Mouse (Mus musculus) lung, embryonic 15.5 days (tissue): Measurements from ENCODE around the gene Haus8. TPM values are rescaled to one million over a fixed set of nuclear protein-coding genes. Genes with fewer than 3 reads are reported as not detected.
"Not testable (repeated sequence)": the region's sequence is repeated elsewhere in the genome, so short reads cannot be mapped to it uniquely, and the experiment has no call there.

ENCODE experiments used
- ATAC-seq: fragments of 200-750 bp; cut with Nextera tagmentation; 2 replicates; pipeline ENCODE4 v1.8.0; 2017; ENCODE audit warnings: moderate number of reproducible peaks, borderline replicate concordance; ENCODE audit not compliant: low FRiP score, low TSS enrichment; ENCODE audit errors: extremely low read depth
- H3K27ac ChIP-seq: fragments of 300-500 bp; sonication (generic); 2 replicates; pipeline ENCODE4 v1.5.1; 2015; ENCODE audit warnings: moderate library complexity, mild to moderate bottlenecking, inconsistent platforms
- H3K27me3 ChIP-seq: fragments of 300-500 bp; sonication (generic); 2 replicates; pipeline ENCODE4 v1.6.1; 2015; ENCODE audit warnings: inconsistent platforms
- H3K36me3 ChIP-seq: fragments of 300-500 bp; sonication (generic); 2 replicates; pipeline ENCODE4 v1.6.1; 2015; ENCODE audit warnings: inconsistent platforms
- H3K4me1 ChIP-seq: fragments of 300-500 bp; sonication (generic); 2 replicates; pipeline ENCODE4 v1.6.1; 2015; ENCODE audit warnings: inconsistent platforms
- H3K4me2 ChIP-seq: fragments of 300-500 bp; sonication (generic); 2 replicates; pipeline ENCODE4 v1.6.1; 2015; ENCODE audit warnings: inconsistent platforms, mild to moderate bottlenecking, moderate library complexity
- H3K4me3 ChIP-seq: fragments of 300-500 bp; sonication (generic); 2 replicates; pipeline ENCODE4 v1.5.1; 2015; ENCODE audit warnings: mild to moderate bottlenecking, inconsistent platforms
- H3K9ac ChIP-seq: fragments of 300-500 bp; sonication (generic); 2 replicates; pipeline ENCODE4 v1.6.1; 2015; ENCODE audit warnings: inconsistent platforms
- H3K9me3 ChIP-seq: fragments of 300-500 bp; sonication (generic); 2 replicates; pipeline ENCODE4 v1.6.1; 2016; ENCODE audit warnings: inconsistent platforms
- WGBS: fragments of 180-500 bp; shearing (Covaris S2); methylation state at CpG from one replicate; pipeline ENCODE4 v1.1.7; 2015; 5-methylcytosine and 5-hydroxymethylcytosine counted together
- polyA plus RNA-seq: library from polyadenylated mRNA; unstranded; fragments of >200 nt; fragmentation: Nextera tagmentation; extraction: Ambion mirVana; gene quantifications from 2 replicates; pipeline ENCODE4 v1.2.1, GENCODE M21; 2015

Haus8 gene
- polyA plus RNA-seq, 1 experiment from 2014 or later, result 68.7 TPM

DNA sequence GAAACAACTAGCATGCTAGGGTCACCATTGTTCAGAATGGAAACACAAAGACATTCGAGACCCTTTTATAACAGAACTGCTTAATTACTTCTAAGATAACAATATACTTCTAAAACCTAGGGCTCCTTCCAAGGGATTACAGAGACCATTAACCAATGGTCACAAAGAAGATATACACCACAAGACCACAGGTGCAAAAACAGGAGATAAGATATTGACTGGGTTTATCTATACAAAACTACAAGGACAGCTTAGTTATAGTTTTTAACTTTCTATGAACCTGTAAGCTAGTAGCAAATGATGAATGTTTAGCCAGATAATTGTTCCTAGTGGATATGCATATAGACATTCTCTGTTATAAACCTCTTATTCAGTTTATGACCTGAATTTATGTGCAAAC is 30.1 kb upstream of the Haus8 start:
- WGBS, result 100% methylated on average over 1 of the region's 1 CpGs
- Histone ChIP-seq H3K27ac (no peak overlapping the region), H3K9me3 (no peaks in the 10 kb centered on the region), H3K9ac (no peak overlapping the region), H3K27me3 (no peaks in the 10 kb centered on the region), H3K36me3 (peaks cover 10% of the 10 kb centered on the region; the same call in 1 of the 2 replicates), H3K4me3 (no peak overlapping the region), H3K4me2 (no peak overlapping the region), H3K4me1 (no peaks in the 10 kb centered on the region)
- no peak for ATAC-seq

- H3K4me3 ChIP-seq, result no peak overlapping the region
- no peak overlapping the region for H3K27ac ChIP-seq
- H3K36me3 ChIP-seq, result peaks cover 20% of the 10 kb centered on the region; the same call in 1 of the 2 replicates
- H3K27me3 ChIP-seq, result no peaks in the 10 kb centered on the region
- H3K9ac ChIP-seq, result no peak overlapping the region
- H3K4me1 ChIP-seq, result no peaks in the 10 kb centered on the region
- H3K9me3 ChIP-seq, result no peaks in the 10 kb centered on the region
- ATAC-seq, result no peak
- 95% methylated on average over 3 of the region's 3 CpGs for WGBS
- no peak overlapping the region for H3K4me2 ChIP-seq
Observed at GRCm38 (mm10) chr8:71299716-71300115, 27.0 kb upstream of the Haus8 start.

GRCm38 (mm10) chr8:71297439-71297838 is 24.7 kb upstream of the Haus8 start:
- 82% methylated on average over 1 of the region's 1 CpGs for WGBS
- no peak for ATAC-seq

DNA sequence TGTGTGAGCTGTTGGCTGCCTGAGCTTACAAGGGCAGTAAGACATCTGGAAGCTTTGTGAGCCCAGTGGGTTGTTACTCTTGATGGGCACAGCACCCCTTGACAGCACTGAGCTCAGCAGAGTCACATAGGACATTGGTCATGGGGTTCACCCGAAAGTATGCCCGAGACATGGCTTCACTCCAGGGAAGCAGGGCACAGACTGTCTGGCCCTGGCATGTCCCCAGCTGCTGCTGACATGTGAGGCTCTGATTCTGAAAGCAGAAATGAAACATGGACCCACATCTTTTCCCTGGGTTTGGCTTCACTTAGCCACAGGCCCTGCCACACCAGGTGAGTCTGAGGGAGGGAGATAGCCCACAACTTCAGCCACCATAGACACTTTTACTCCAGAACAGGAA is 24.1 kb upstream of the Haus8 start:
- no peak overlapping the region for H3K9ac ChIP-seq
- WGBS, result 88% methylated on average over 2 of the region's 2 CpGs

More at GRCm38 (mm10) chr8:71297439-71297838, 24.7 kb upstream of the Haus8 start:
- no peak overlapping the region for H3K9ac ChIP-seq
- no peak overlapping the region for H3K27ac ChIP-seq
- H3K4me3 ChIP-seq, result no peak overlapping the region
- H3K4me1 ChIP-seq, result no peaks in the 10 kb centered on the region
- no peak overlapping the region for H3K4me2 ChIP-seq
- H3K27me3 ChIP-seq, result no peaks in the 10 kb centered on the region
- H3K9me3 ChIP-seq, result no peaks in the 10 kb centered on the region
- H3K36me3 ChIP-seq, result peaks cover 10% of the 10 kb centered on the region; the same call in 1 of the 2 replicates

GRCm38 (mm10) chr8:71296188-71296621 is 23.5 kb upstream of the Haus8 start:
- Histone ChIP-seq H3K9me3 (no peaks in the 10 kb centered on the region), H3K27me3 (no peaks in the 10 kb centered on the region), H3K4me3 (no peak overlapping the region), H3K36me3 (peaks cover 11% of the 10 kb centered on the region; the same call in 1 of the 2 replicates), H3K27ac (no peak overlapping the region), H3K9ac (no peak overlapping the region), H3K4me1 (no peaks in the 10 kb centered on the region), H3K4me2 (no peak overlapping the region)
- ATAC-seq, result no peak
- 84% methylated on average over 2 of the region's 2 CpGs for WGBS

More for the DNA sequence above, 24.1 kb upstream of the Haus8 start:
- Histone ChIP-seq H3K36me3 (peaks cover 9% of the 10 kb centered on the region; the same call in 1 of the 2 replicates), H3K4me1 (no peaks in the 10 kb centered on the region), H3K9me3 (no peaks in the 10 kb centered on the region), H3K4me2 (no peak overlapping the region), H3K4me3 (no peak overlapping the region), H3K27ac (no peak overlapping the region), H3K27me3 (no peaks in the 10 kb centered on the region)
- ATAC-seq, result no peak

DNA sequence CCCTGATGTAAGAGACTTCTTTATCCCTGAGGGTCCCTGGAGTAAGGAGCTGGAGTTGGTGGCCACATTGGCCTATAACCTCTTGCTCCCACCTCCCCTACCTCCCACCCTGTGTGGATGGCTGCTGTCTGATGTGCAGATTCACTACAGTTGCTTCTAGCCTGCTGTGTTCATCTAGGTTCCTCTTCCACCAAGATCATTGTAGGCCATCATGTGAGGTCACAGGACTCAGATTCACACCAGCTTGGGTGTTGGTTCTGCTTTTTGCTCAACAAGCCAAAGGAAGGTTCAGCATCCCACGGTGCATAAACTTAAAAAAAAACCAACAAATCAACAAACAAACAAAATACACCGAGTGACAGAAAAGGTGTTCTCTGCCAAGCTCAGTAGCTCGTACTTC is 21.2 kb upstream of the Haus8 start:
- H3K36me3 ChIP-seq, result peaks cover 19% of the 10 kb centered on the region
- H3K4me3 ChIP-seq, H3K9me3 ChIP-seq, H3K4me1 ChIP-seq, H3K4me2 ChIP-seq, ATAC-seq, H3K27ac ChIP-seq, H3K27me3 ChIP-seq, H3K9ac ChIP-seq: not testable (repeated sequence)
- 90% methylated on average over 3 of the region's 3 CpGs for WGBS

GRCm38 (mm10) chr8:71291351-71291750 is 18.6 kb upstream of the Haus8 start:
- H3K27me3 ChIP-seq, result no peaks in the 10 kb centered on the region
- no peak overlapping the region for H3K27ac ChIP-seq
- no peak overlapping the region for H3K9ac ChIP-seq
- ATAC-seq, result no peak
- H3K4me1 ChIP-seq, result 0 out of 2 replicates have a peak, but pooled peaks cover 4% of the 10 kb centered on the region
- no peak overlapping the region for H3K4me2 ChIP-seq
- H3K4me3 ChIP-seq, result no peak overlapping the region
- peaks cover 12% of the 10 kb centered on the region for H3K36me3 ChIP-seq
- 89% methylated on average over 6 of the region's 6 CpGs for WGBS
- no peaks in the 10 kb centered on the region for H3K9me3 ChIP-seq

DNA sequence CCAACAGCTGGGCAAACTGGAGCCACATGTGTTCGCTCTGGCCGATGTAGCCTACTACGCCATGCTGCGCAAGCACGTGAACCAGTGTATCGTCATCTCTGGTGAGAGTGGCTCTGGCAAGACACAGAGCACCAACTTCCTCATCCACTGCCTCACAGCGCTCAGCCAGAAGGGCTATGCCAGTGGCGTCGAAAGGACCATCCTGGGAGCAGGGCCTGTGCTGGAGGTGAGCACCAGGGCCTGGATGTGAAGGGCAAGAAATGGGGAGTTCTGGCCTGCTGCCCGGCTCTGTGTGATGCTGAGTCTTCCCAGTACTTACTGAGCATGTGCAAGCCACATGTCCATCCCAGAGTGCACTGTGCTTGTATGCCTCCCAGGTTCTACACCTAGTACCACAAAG is 18.2 kb upstream of the Haus8 start:
- Histone ChIP-seq H3K27me3 (no peaks in the 10 kb centered on the region), H3K4me3 (no peak overlapping the region), H3K36me3 (peaks cover 12% of the 10 kb centered on the region), H3K9me3 (no peaks in the 10 kb centered on the region), H3K4me2 (no peak overlapping the region), H3K4me1 (0 out of 2 replicates have a peak, but pooled peaks cover 4% of the 10 kb centered on the region), H3K9ac (no peak overlapping the region), H3K27ac (no peak overlapping the region)
- no peak for ATAC-seq
- WGBS, result 96% methylated on average over 10 of the region's 10 CpGs

DNA sequence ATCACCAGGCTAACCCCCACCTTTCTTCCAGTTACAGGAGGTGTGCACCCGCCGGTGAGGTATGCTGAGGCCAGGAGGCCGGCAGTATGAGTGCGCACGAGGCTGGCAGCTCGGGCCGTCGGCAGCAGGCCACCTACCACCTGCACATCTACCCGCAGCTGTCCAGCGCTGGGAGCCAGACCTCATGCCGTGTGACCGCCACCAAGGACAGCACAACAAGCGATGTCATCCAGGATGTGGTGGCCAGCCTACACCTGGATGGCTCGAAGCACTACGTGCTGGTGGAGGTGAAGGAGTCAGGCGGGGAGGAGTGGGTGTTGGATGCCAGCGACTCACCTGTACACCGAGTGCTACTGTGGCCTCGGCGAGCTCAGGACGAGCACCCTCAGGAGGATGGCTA is 17.5 kb upstream of the Haus8 start:
- H3K27ac ChIP-seq, result no peak overlapping the region
- H3K4me3 ChIP-seq, result no peak overlapping the region
- no peak overlapping the region for H3K4me2 ChIP-seq
- no peaks in the 10 kb centered on the region for H3K9me3 ChIP-seq
- 94% methylated on average over 21 of the region's 21 CpGs for WGBS
- no peak for ATAC-seq
- no peak overlapping the region for H3K9ac ChIP-seq
- H3K27me3 ChIP-seq, result no peaks in the 10 kb centered on the region
- peaks cover 10% of the 10 kb centered on the region for H3K36me3 ChIP-seq
- 0 out of 2 replicates have a peak, but pooled peaks cover 4% of the 10 kb centered on the region for H3K4me1 ChIP-seq

DNA sequence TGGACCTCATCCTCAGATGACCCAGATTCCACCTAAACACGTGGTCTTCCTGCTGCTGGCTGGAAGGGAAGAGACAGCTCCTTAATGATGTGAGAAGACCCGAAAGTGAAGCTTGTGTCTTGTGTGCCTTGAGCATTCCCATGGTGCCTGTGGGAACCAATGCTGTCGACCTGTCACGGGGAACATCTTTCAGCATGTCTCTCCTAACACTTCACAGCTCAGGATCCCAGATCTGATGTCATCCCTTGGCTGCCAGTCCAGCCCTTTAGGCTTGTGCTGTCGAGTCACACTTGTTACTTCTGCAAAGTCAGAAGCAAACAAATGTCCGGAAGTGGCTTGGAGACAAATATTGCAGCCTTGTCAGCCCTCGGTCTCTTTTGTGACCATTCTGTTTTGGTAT is 16.4 kb upstream of the Haus8 start:
- H3K4me2 ChIP-seq, result no peak overlapping the region
- 46% methylated on average over 7 of the region's 7 CpGs for WGBS
- H3K27me3 ChIP-seq, result no peaks in the 10 kb centered on the region
- peaks cover 9% of the 10 kb centered on the region for H3K36me3 ChIP-seq
- no peak overlapping the region for H3K9ac ChIP-seq
- 0 out of 2 replicates have a peak, but pooled peaks cover 4% of the 10 kb centered on the region for H3K4me1 ChIP-seq
- no peak overlapping the region for H3K27ac ChIP-seq
- ATAC-seq, result 0 out of 2 replicates have a peak, but pooled peaks have one; percentile 16
- H3K4me3 ChIP-seq, result no peak overlapping the region
- H3K9me3 ChIP-seq, result no peaks in the 10 kb centered on the region

GRCm38 (mm10) chr8:71288441-71288949 is 15.8 kb upstream of the Haus8 start:
- H3K4me2 ChIP-seq, result no peak overlapping the region
- H3K36me3 ChIP-seq, result peaks cover 9% of the 10 kb centered on the region
- H3K27me3 ChIP-seq, result no peaks in the 10 kb centered on the region
- no peak overlapping the region for H3K27ac ChIP-seq
- H3K4me3 ChIP-seq, result no peak overlapping the region
- ATAC-seq, result no peak
- H3K9ac ChIP-seq, result no peak overlapping the region
- H3K4me1 ChIP-seq, result 0 out of 2 replicates have a peak, but pooled peaks cover 4% of the 10 kb centered on the region
- 35% methylated on average over 3 of the region's 3 CpGs for WGBS
- no peaks in the 10 kb centered on the region for H3K9me3 ChIP-seq

GRCm38 (mm10) chr8:71286223-71286622 is 13.5 kb upstream of the Haus8 start:
- H3K9ac ChIP-seq, H3K9me3 ChIP-seq, H3K36me3 ChIP-seq, ATAC-seq, H3K27me3 ChIP-seq, H3K4me3 ChIP-seq, H3K27ac ChIP-seq, H3K4me2 ChIP-seq: not testable (repeated sequence)
- peaks cover 11% of the 10 kb centered on the region for H3K4me1 ChIP-seq
- WGBS, result 78% methylated on average over 2 of the region's 2 CpGs
